Mouse (Mus musculus): ENCODE measurements around the gene Rrn3. TPM values are rescaled to one million over a fixed set of nuclear protein-coding genes. Genes with fewer than 3 reads are reported as not detected.

The Rrn3 gene
- polyA plus RNA-seq, 1 experiment from 2014 or later, result 56.0 TPM

Small RNA genes within 50 kb of the gene (microRNA-seq; reads per million reads assigned to microRNA genes)
- not detected for gene Gm27734

Other genes with a start within 250 kb of the Rrn3 start
- 43.0 and 44.1 TPM in 2 replicates for gene Parn, start 112.5 kb upstream of the Rrn3 start, polyA plus RNA-seq (2015; fragmentation: Nextera tagmentation; extraction: Ambion mirVana)
- 46.7 and 48.3 TPM in 2 replicates for gene Bfar, start 108.8 kb upstream of the Rrn3 start, polyA plus RNA-seq (2015; fragmentation: Nextera tagmentation; extraction: Ambion mirVana)
- gene 3110001I22Rik, start 108.8 kb upstream of the Rrn3 start, polyA plus RNA-seq (2015; fragmentation: Nextera tagmentation; extraction: Ambion mirVana), result 4.3 and 5.4 TPM in 2 replicates
- gene Pla2g10, start 49.7 kb upstream of the Rrn3 start, polyA plus RNA-seq (2015; fragmentation: Nextera tagmentation; extraction: Ambion mirVana), result 4.0 TPM in 2 replicates
- 163 and 166 TPM in 2 replicates for gene Ntan1, start 38.1 kb downstream of the Rrn3 start, polyA plus RNA-seq (2015; fragmentation: Nextera tagmentation; extraction: Ambion mirVana)
- gene Pdxdc1, start 122.4 kb downstream of the Rrn3 start, polyA plus RNA-seq (2015; fragmentation: Nextera tagmentation; extraction: Ambion mirVana), result 79.3 and 84.0 TPM in 2 replicates
- gene Mpv17l, start 122.5 kb downstream of the Rrn3 start, polyA plus RNA-seq (2015; fragmentation: Nextera tagmentation; extraction: Ambion mirVana), result 11.2 and 12.5 TPM in 2 replicates
- gene 2900011O08Rik, start 205.9 kb downstream of the Rrn3 start, polyA plus RNA-seq (2015; fragmentation: Nextera tagmentation; extraction: Ambion mirVana), result 0.44 and 0.84 TPM in 2 replicates
- gene Ifitm7, start 206.2 kb downstream of the Rrn3 start, polyA plus RNA-seq (2015; fragmentation: Nextera tagmentation; extraction: Ambion mirVana), result not detected in 2 replicates